Mouse (Mus musculus) heart, adult 2 months (tissue): ENCODE measurements around the gene Rps27. TPM values are rescaled to one million over a fixed set of nuclear protein-coding genes. Genes with fewer than 3 reads are reported as not detected.

Experiments used
- DNase-seq, 2 experiments: peaks; one replicate each; pipeline ENCODE4 v3.0.0; 2021
- H3K27ac ChIP-seq: fragments of 200-600 bp; 2 replicates; pipeline ENCODE4 v1.8.1; 2022
- H3K27me3 ChIP-seq: fragments of 200-500 bp; 2 replicates; pipeline ENCODE4 v1.6.1; 2012; ENCODE audit warnings: mild to moderate bottlenecking, low read length, inconsistent platforms, mixed read lengths; ENCODE audit not compliant: control insufficient read depth, insufficient read depth
- H3K36me3 ChIP-seq: fragments of 200-500 bp; 2 replicates; pipeline ENCODE4 v1.6.1; 2012; ENCODE audit warnings: low read length, inconsistent platforms; ENCODE audit not compliant: control insufficient read depth, insufficient read depth
- H3K4me1 ChIP-seq: fragments of 200-500 bp; 2 replicates; pipeline ENCODE4 v1.6.1; 2011; ENCODE audit warnings: low read length; ENCODE audit not compliant: control insufficient read depth, insufficient read depth
- H3K4me3 ChIP-seq: fragments of 200-600 bp; 2 replicates; pipeline ENCODE4 v1.8.1; 2022
- H3K79me2 ChIP-seq: fragments of 200-500 bp; replicated peaks from 2 replicates; pipeline ENCODE4 v1.6.1; 2012; ENCODE audit warnings: mild to moderate bottlenecking, inconsistent platforms, low read length, moderate library complexity, mixed read lengths; ENCODE audit not compliant: control insufficient read depth, insufficient read depth
- H3K9ac ChIP-seq: fragments of 200-500 bp; 2 replicates; pipeline ENCODE4 v1.6.1; 2012; ENCODE audit warnings: low read depth, mild to moderate bottlenecking, control low read depth, inconsistent platforms, low read length, mixed read lengths
- CTCF ChIP-seq: fragments of 200-600 bp; IDR thresholded peaks from 2 replicates; pipeline ENCODE4 v1.8.1; 2022; ENCODE audit warnings: antibody characterized with exemption, mild to moderate bottlenecking, moderate library complexity
- EP300 ChIP-seq: fragments of 200-500 bp; IDR thresholded peaks from 2 replicates; pipeline ENCODE4 v1.6.1; 2011; ENCODE audit warnings: low read depth, low read length, control low read depth; ENCODE audit not compliant: insufficient read depth
- POLR2A ChIP-seq: fragments of 200-500 bp; IDR thresholded peaks from 2 replicates; pipeline ENCODE4 v1.6.1; 2011; ENCODE audit warnings: mild to moderate bottlenecking, low read depth, low read length, control low read depth; ENCODE audit not compliant: insufficient read depth
- WGBS: fragments of 180-500 bp; shearing (Covaris S2); methylation state at CpG from one replicate; pipeline ENCODE4 v1.1.7; 2018; 5-methylcytosine and 5-hydroxymethylcytosine counted together
- intact Hi-C: fragments of 180-260 bp; cut with DNase I; formaldehyde crosslinking; loops from one replicate; pipeline ENCODE4 v1.15.1; 2025
- long read RNA-seq: library from polyadenylated mRNA; stranded (forward); transcript quantifications from one replicate; pipeline ENCODE4 v2.0.0, GENCODE M21; 2021
- polyA plus RNA-seq: library from polyadenylated mRNA; depleted of rRNA; stranded (reverse); fragments of >200 nt; gene quantifications from 2 replicates; pipeline ENCODE4 v1.2.3, GENCODE M21; 2012; rRNA removed
- total RNA-seq, 2 experiments: library from RNA; stranded (reverse); gene quantifications; 2 replicates each; pipeline ENCODE4 v1.2.3; 2021

Gene Rps27
- 1,000 to 10,000 TPM; 1,040 to 1,280 TPM for total RNA-seq
- 696 and 1,017 TPM in 2 replicates for polyA plus RNA-seq
- long read RNA-seq, transcript Rps27-201 (4 exons, 345 nt), result major isoform, 258 of 259 reads
- long read RNA-seq, partial matches to known transcripts, result 0 of 259 reads
- long read RNA-seq, other reads (novel, unspliced or antisense), result 0 of 259 reads

DNA sequence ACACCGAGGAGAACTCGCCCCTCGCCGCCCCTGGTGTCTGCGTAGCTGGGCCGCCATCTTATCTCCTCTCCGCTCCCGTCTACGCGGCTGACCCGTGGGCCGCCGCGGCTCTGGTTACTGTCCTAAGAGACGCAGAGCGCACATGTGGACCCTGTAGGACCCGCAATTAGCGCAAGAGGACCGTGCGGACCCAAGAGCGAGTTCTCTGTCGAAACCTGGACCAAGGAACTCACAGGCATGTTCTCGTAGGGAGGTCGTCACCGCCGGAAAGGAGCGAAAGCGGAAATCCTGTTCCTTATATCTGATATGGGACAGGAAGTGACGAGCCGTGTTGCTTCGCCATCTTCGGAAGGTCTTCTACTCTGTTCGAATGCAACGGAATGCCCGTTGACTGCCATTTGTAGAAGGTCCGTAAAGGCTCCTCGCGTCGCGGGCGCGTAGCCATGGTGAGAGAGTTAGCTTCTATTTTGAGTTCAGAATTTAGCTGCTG is at the start of gene Rps27, which contains the start of gene Rab13:
Gene Rps27 (minus strand): TSS at position 275 of the 490 bp plus-strand sequence.
Gene Rab13 (plus strand): TSS at position 319 of the 490 bp plus-strand sequence.
- Histone ChIP-seq H3K36me3 (peaks cover 25% of the 10 kb centered on the region), H3K9ac (peak within 1 kb of the TSS; percentile 80), H3K4me3 (peak within 1 kb of the TSS; percentile 98), H3K79me2 (peaks cover 2% of the 10 kb centered on the region; the same call in 1 of the 2 replicates), H3K4me1 (peaks cover 8% of the 10 kb centered on the region), H3K27ac (peak within 1 kb of the TSS; percentile 96), H3K27me3 (no peaks in the 10 kb centered on the region)
- intact Hi-C loops, result loop anchor here (5.0 kb wide), 1 partner anchor 54 kb away; the partner anchor contains the start of gene Dennd4b
- under 1% methylated on average over 42 of the region's 42 CpGs for WGBS
- peak; percentile 87 to 92 for DNase-seq
- no peak for TF ChIP-seq CTCF
- peak; percentile 100 for TF ChIP-seq POLR2A
- peak; percentile 91 for TF ChIP-seq EP300

DNA sequence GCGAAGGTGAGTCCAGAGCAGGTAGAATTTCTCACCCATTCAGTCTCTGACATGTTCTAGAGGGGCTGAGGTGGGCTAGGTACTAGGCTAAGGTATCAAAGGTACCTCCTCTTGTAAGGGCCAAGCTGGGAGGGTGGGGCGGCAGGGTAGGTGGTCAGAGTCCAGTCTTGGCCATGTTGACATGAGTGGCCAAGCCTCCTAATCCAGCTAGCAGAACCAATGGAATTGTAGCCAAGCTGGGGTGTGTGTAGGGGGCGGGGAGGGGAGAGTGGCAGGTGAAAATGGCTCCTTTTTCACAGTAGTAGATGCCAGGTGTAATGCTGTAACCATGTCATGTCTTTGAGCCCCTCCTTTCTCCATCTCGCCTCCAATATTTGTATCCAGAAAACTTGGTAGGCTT is 45.1 kb upstream of the Rps27 start:
- H3K4me3 ChIP-seq, result no peak overlapping the region
- H3K27me3 ChIP-seq, result no peaks in the 10 kb centered on the region
- peaks cover 3% of the 10 kb centered on the region; the same call in 1 of the 2 replicates for H3K79me2 ChIP-seq
- no peak for DNase-seq
- no peaks in the 10 kb centered on the region for H3K36me3 ChIP-seq
- TF ChIP-seq EP300, result no peak
- no peak for TF ChIP-seq CTCF
- TF ChIP-seq POLR2A, result no peak
- intact Hi-C loops, result no loop called here
- H3K4me1 ChIP-seq, result peaks cover 6% of the 10 kb centered on the region
- 92% methylated on average over 4 of the region's 4 CpGs for WGBS
- H3K9ac ChIP-seq, result no peak overlapping the region
- no peak overlapping the region for H3K27ac ChIP-seq

DNA sequence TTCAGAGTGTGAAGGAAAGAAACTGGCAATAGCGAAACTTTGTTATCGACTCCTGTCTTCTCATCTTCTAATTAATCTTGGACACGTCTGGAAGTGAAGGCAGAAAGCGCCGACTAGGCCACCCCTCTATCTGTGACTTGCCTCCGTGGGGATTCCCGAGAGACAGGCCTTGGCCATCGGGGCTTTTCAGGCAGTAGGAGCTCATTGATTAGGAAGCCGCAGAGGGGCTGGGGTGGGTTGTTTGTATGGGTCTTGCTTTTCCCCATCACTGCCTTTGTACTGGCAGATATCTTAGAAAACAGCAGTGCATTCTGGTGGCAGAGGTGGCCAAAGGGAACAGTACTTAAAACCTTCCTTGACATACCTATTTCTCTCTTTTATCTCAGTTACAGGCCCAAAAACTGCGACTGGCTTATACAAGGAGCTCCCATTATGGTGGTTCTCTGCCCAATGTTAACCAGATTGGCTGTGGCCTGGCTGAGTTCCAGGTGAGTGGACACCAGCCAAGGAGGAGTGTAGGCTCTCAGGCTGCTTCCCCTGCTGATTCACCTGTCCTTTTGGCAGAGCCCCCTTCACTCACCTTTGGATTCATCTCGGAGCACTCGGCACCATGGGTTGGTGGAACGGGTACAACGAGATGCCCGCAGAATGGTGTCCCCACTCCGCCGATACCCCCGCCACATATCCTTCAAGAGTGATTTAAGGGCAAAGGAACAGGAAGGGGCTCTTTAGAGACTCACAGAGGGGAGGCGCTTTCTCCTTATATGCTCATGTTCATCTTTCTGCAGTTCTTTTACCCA is 43.5 kb upstream of the Rps27 start:
- Histone ChIP-seq H3K27ac (no peak overlapping the region), H3K9ac (no peak overlapping the region), H3K4me3 (no peak overlapping the region), H3K79me2 (peaks cover 3% of the 10 kb centered on the region; the same call in 1 of the 2 replicates), H3K27me3 (no peaks in the 10 kb centered on the region), H3K36me3 (no peaks in the 10 kb centered on the region), H3K4me1 (peaks cover 6% of the 10 kb centered on the region)
- WGBS, result 87% methylated on average over 19 of the region's 19 CpGs
- DNase-seq, result no peak
- no peak for TF ChIP-seq CTCF
- TF ChIP-seq EP300, result no peak
- TF ChIP-seq POLR2A, result no peak
- intact Hi-C loops, result no loop called here

DNA sequence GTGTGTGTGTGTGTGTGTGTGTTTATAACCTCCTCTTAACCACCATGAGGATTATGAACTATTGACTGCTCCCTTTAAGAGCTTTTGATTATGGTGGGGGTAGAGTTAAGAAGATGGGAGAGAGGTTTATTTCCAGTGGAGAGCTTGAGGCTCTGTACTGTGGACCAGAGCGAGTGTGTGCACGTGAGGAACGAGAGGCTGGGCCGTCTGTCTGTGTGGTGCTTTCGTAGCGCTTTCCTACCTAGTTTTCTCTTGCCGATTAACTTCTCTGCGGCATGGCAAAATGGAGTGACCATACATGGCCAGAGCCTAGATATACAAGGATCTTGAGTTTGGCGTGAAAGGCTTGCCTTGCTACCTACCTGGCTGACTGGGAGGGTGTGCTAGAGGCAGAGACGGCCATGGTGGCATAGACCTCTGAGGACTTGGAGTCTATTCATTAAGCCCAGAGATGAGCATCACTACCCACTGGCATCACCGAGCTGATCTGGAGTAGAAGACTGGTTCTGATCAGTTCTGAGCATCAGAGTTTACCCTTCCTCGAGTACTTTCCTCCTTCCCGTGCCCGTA is 42.4 kb upstream of the Rps27 start:
- H3K4me3 ChIP-seq, result no peak overlapping the region
- H3K9ac ChIP-seq, result no peak overlapping the region
- H3K79me2 ChIP-seq, result peaks cover 3% of the 10 kb centered on the region; the same call in 1 of the 2 replicates

DNA sequence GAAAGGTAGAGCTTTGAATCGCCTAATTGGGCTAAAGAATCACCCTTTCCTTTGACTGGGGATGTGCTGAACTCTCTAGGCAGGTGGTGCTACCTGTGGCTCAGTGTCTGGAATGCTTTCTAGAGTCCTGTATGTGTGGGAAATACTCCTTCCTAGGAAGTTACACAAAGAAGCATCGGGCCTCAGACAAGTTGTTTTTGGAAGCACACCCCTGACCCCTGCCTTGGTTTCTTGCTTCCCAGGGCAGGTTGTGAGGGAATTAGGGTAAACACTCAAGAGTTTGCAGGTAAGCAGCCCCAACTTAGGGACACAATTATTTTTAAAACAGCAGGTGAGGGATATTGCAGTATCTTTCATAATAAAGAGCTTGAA is 41.7 kb upstream of the Rps27 start:
- Histone ChIP-seq H3K36me3 (no peaks in the 10 kb centered on the region; the same call in 1 of the 2 replicates), H3K79me2 (peaks cover 3% of the 10 kb centered on the region; the same call in 1 of the 2 replicates), H3K27ac (peak overlapping the region; percentile 92), H3K4me3 (peak overlapping the region; percentile 80), H3K27me3 (no peaks in the 10 kb centered on the region), H3K4me1 (peaks cover 7% of the 10 kb centered on the region), H3K9ac (peak overlapping the region; percentile 95)
- 6% methylated on average over 2 of the region's 2 CpGs for WGBS
- no peak for DNase-seq
- intact Hi-C loops, result loop anchor here (2.0 kb wide), 2 partner anchors 24 to 34 kb away; partner anchors contain the start of gene Jtb
- no peak for TF ChIP-seq POLR2A
- TF ChIP-seq EP300, result no peak
- no peak for TF ChIP-seq CTCF

More for the DNA sequence above, 42.4 kb upstream of the Rps27 start:
- Histone ChIP-seq H3K27ac (no peak overlapping the region), H3K27me3 (no peaks in the 10 kb centered on the region), H3K36me3 (no peaks in the 10 kb centered on the region; the same call in 1 of the 2 replicates), H3K4me1 (peaks cover 7% of the 10 kb centered on the region)
- DNase-seq, result no peak
- intact Hi-C loops, result loop anchor here (2.0 kb wide), 2 partner anchors 25 to 35 kb away; partner anchors contain the start of gene Jtb
- TF ChIP-seq CTCF, result no peak
- no peak for TF ChIP-seq POLR2A
- TF ChIP-seq EP300, result no peak
- 88% methylated on average over 14 of the region's 14 CpGs for WGBS
